Mouse (Mus musculus): ENCODE measurements around the gene Snap47. TPM values are rescaled to one million over a fixed set of nuclear protein-coding genes. Genes with fewer than 3 reads are reported as not detected.

Gene Snap47
- polyA plus RNA-seq, 1 experiment from 2014 or later = 117 TPM

- Histone ChIP-seq H3K4me3 (ENCODE audit: low read depth, low read length) (no peak overlapping the region), H3K4me1 (ENCODE audit: control insufficient read depth, insufficient read depth, low read length) (0 out of 2 replicates have a peak, but pooled peaks cover 3% of the 10 kb centered on the region), H3K9ac (ENCODE audit: low read depth, low read length) (no peak overlapping the region), H3K9me3 (replicated peaks; ENCODE audit: control insufficient read depth, low read length) (no peaks in the 10 kb centered on the region), H3K27ac (ENCODE audit: low read depth, low read length) (no peak overlapping the region), H3K27me3 (ENCODE audit: control insufficient read depth, insufficient read depth, low read length) (no peaks in the 10 kb centered on the region), H3K36me3 (ENCODE audit: control insufficient read depth, insufficient read depth, low read length) (0 out of 2 replicates have a peak, but pooled peaks cover 4% of the 10 kb centered on the region), H3K4me2 (no peak overlapping the region)
- 87% methylated on average over 5 of the region's 5 CpGs for WGBS (ENCODE audit: insufficient replicate concordance)
- no peak for ATAC-seq (replicated peaks; ENCODE audit: insufficient number of reproducible peaks, low FRiP score, low TSS enrichment)
These were observed 32.3 kb downstream of the Snap47 start for GRCm38 (mm10) chr11:59418708-59419107.

- Histone ChIP-seq H3K9me3 (replicated peaks; ENCODE audit: control insufficient read depth, low read length) (no peaks in the 10 kb centered on the region), H3K4me1 (ENCODE audit: control insufficient read depth, insufficient read depth, low read length) (peaks cover 19% of the 10 kb centered on the region), H3K4me3 (ENCODE audit: low read depth, low read length) (no peak overlapping the region), H3K27me3 (ENCODE audit: control insufficient read depth, insufficient read depth, low read length) (no peaks in the 10 kb centered on the region), H3K4me2 (no peak overlapping the region), H3K27ac (ENCODE audit: low read depth, low read length) (no peak overlapping the region), H3K36me3 (ENCODE audit: control insufficient read depth, insufficient read depth, low read length) (peaks cover 4% of the 10 kb centered on the region; the same call in 1 of the 2 replicates), H3K9ac (ENCODE audit: low read depth, low read length) (no peak overlapping the region)
- WGBS (ENCODE audit: insufficient replicate concordance) = 75% methylated on average over 13 of the region's 13 CpGs
- ATAC-seq (replicated peaks; ENCODE audit: insufficient number of reproducible peaks, low FRiP score, low TSS enrichment) = no peak
These were observed 37.8 kb downstream of the Snap47 start for GRCm38 (mm10) chr11:59412999-59413863.

- Histone ChIP-seq H3K36me3 (ENCODE audit: control insufficient read depth, insufficient read depth, low read length) (peaks cover 9% of the 10 kb centered on the region), H3K9ac (ENCODE audit: low read depth, low read length) (no peak overlapping the region), H3K4me1 (ENCODE audit: control insufficient read depth, insufficient read depth, low read length) (peaks cover 19% of the 10 kb centered on the region), H3K27me3 (ENCODE audit: control insufficient read depth, insufficient read depth, low read length) (no peaks in the 10 kb centered on the region), H3K4me2 (no peak overlapping the region), H3K9me3 (replicated peaks; ENCODE audit: control insufficient read depth, low read length) (no peaks in the 10 kb centered on the region), H3K4me3 (ENCODE audit: low read depth, low read length) (no peak overlapping the region), H3K27ac (ENCODE audit: low read depth, low read length) (no peak overlapping the region)
- no peak for ATAC-seq (replicated peaks; ENCODE audit: insufficient number of reproducible peaks, low FRiP score, low TSS enrichment)
- WGBS (ENCODE audit: insufficient replicate concordance) = 71% methylated on average over 6 of the region's 6 CpGs
These were observed 38.9 kb downstream of the Snap47 start for GRCm38 (mm10) chr11:59412058-59412457.

GRCm38 (mm10) chr11:59410851-59411250 is 40.1 kb downstream of the Snap47 start:
- H3K9ac ChIP-seq (ENCODE audit: low read depth, low read length) = no peak overlapping the region
- H3K4me1 ChIP-seq (ENCODE audit: control insufficient read depth, insufficient read depth, low read length) = peaks cover 19% of the 10 kb centered on the region
- WGBS (ENCODE audit: insufficient replicate concordance) = 84% methylated on average over 2 of the region's 2 CpGs
- no peaks in the 10 kb centered on the region for H3K9me3 ChIP-seq (replicated peaks; ENCODE audit: control insufficient read depth, low read length)
- no peak for ATAC-seq (replicated peaks; ENCODE audit: insufficient number of reproducible peaks, low FRiP score, low TSS enrichment)
- no peak overlapping the region for H3K4me2 ChIP-seq
- peaks cover 9% of the 10 kb centered on the region for H3K36me3 ChIP-seq (ENCODE audit: control insufficient read depth, insufficient read depth, low read length)
- no peak overlapping the region for H3K4me3 ChIP-seq (ENCODE audit: low read depth, low read length)
- H3K27ac ChIP-seq (ENCODE audit: low read depth, low read length) = no peak overlapping the region
- H3K27me3 ChIP-seq (ENCODE audit: control insufficient read depth, insufficient read depth, low read length) = no peaks in the 10 kb centered on the region

GRCm38 (mm10) chr11:59405761-59406160 is 45.2 kb downstream of the Snap47 start:
- peaks cover 7% of the 10 kb centered on the region for H3K36me3 ChIP-seq (ENCODE audit: control insufficient read depth, insufficient read depth, low read length)

GRCm38 (mm10) chr11:59400876-59401275 is 50.1 kb downstream of the Snap47 start:
- Histone ChIP-seq H3K27ac (ENCODE audit: low read depth, low read length) (no peak overlapping the region), H3K9me3 (replicated peaks; ENCODE audit: control insufficient read depth, low read length) (no peaks in the 10 kb centered on the region), H3K4me1 (ENCODE audit: control insufficient read depth, insufficient read depth, low read length) (peaks cover 18% of the 10 kb centered on the region), H3K36me3 (ENCODE audit: control insufficient read depth, insufficient read depth, low read length) (0 out of 2 replicates have a peak, but pooled peaks cover 2% of the 10 kb centered on the region), H3K4me3 (ENCODE audit: low read depth, low read length) (no peak overlapping the region), H3K27me3 (ENCODE audit: control insufficient read depth, insufficient read depth, low read length) (no peaks in the 10 kb centered on the region), H3K9ac (ENCODE audit: low read depth, low read length) (no peak overlapping the region), H3K4me2 (no peak overlapping the region)
- no peak for ATAC-seq (replicated peaks; ENCODE audit: insufficient number of reproducible peaks, low FRiP score, low TSS enrichment)
- WGBS (ENCODE audit: insufficient replicate concordance) = 82% methylated on average over 2 of the region's 2 CpGs

More at GRCm38 (mm10) chr11:59405761-59406160, 45.2 kb downstream of the Snap47 start:
- ATAC-seq (replicated peaks; ENCODE audit: insufficient number of reproducible peaks, low FRiP score, low TSS enrichment) = no peak
- peaks cover 3% of the 10 kb centered on the region; the same call in 1 of the 2 replicates for H3K4me1 ChIP-seq (ENCODE audit: control insufficient read depth, insufficient read depth, low read length)
- H3K9me3 ChIP-seq (replicated peaks; ENCODE audit: control insufficient read depth, low read length) = no peaks in the 10 kb centered on the region
- no peak overlapping the region for H3K9ac ChIP-seq (ENCODE audit: low read depth, low read length)
- no peak overlapping the region for H3K4me3 ChIP-seq (ENCODE audit: low read depth, low read length)
- H3K27ac ChIP-seq (ENCODE audit: low read depth, low read length) = no peak overlapping the region
- no peak overlapping the region for H3K4me2 ChIP-seq
- 73% methylated on average over 1 of the region's 1 CpGs for WGBS (ENCODE audit: insufficient replicate concordance)
- H3K27me3 ChIP-seq (ENCODE audit: control insufficient read depth, insufficient read depth, low read length) = no peaks in the 10 kb centered on the region

GRCm38 (mm10) chr11:59399830-59400229 is 51.2 kb downstream of the Snap47 start:
- H3K36me3 ChIP-seq (ENCODE audit: control insufficient read depth, insufficient read depth, low read length) = 0 out of 2 replicates have a peak, but pooled peaks cover 2% of the 10 kb centered on the region
- no peak overlapping the region for H3K4me2 ChIP-seq
- H3K9ac ChIP-seq (ENCODE audit: low read depth, low read length) = no peak overlapping the region
- no peak overlapping the region for H3K27ac ChIP-seq (ENCODE audit: low read depth, low read length)
- H3K9me3 ChIP-seq (replicated peaks; ENCODE audit: control insufficient read depth, low read length) = no peaks in the 10 kb centered on the region
- no peaks in the 10 kb centered on the region for H3K27me3 ChIP-seq (ENCODE audit: control insufficient read depth, insufficient read depth, low read length)
- 67% methylated on average over 8 of the region's 8 CpGs for WGBS (ENCODE audit: insufficient replicate concordance)
- no peak for ATAC-seq (replicated peaks; ENCODE audit: insufficient number of reproducible peaks, low FRiP score, low TSS enrichment)
- peaks cover 18% of the 10 kb centered on the region for H3K4me1 ChIP-seq (ENCODE audit: control insufficient read depth, insufficient read depth, low read length)
- H3K4me3 ChIP-seq (ENCODE audit: low read depth, low read length) = no peak overlapping the region

- Histone ChIP-seq H3K36me3 (ENCODE audit: control insufficient read depth, insufficient read depth, low read length) (0 out of 2 replicates have a peak, but pooled peaks cover under 1% of the 10 kb centered on the region), H3K4me2 (peak overlapping the region; percentile 57), H3K4me1 (ENCODE audit: control insufficient read depth, insufficient read depth, low read length) (peaks cover 18% of the 10 kb centered on the region), H3K9ac (ENCODE audit: low read depth, low read length) (peak overlapping the region; percentile 52; the same call in 1 of the 2 replicates), H3K27me3 (ENCODE audit: control insufficient read depth, insufficient read depth, low read length) (no peaks in the 10 kb centered on the region), H3K4me3 (ENCODE audit: low read depth, low read length) (0 out of 2 replicates have a peak overlapping the region, but pooled peaks have one; percentile 8), H3K9me3 (replicated peaks; ENCODE audit: control insufficient read depth, low read length) (no peaks in the 10 kb centered on the region), H3K27ac (ENCODE audit: low read depth, low read length) (peak overlapping the region; percentile 57)
- peak; percentile 36 for ATAC-seq (replicated peaks; ENCODE audit: insufficient number of reproducible peaks, low FRiP score, low TSS enrichment)
- WGBS (ENCODE audit: insufficient replicate concordance) = 22% methylated on average over 22 of the region's 22 CpGs
These were observed 53.2 kb downstream of the Snap47 start for GRCm38 (mm10) chr11:59397536-59398371.
